Mouse (Mus musculus) hindbrain, embryonic 12.5 days (tissue): ENCODE results near the gene Golga4. TPM values are rescaled to one million over a fixed set of nuclear protein-coding genes. Genes with fewer than 3 reads are reported as not detected.
A peak's percentile ranks its signal among the peaks of the same experiment; 100 is the strongest.

Experiments
- ATAC-seq: fragments of 200-750 bp; cut with Nextera tagmentation; 2 replicates; pipeline ENCODE4 v1.8.0; 2017; ENCODE audit warnings: moderate TSS enrichment; ENCODE audit not compliant: low FRiP score
- H3K27ac ChIP-seq: fragments of 300-500 bp; sonication (generic); 2 replicates; pipeline ENCODE4 v1.5.1; 2016; ENCODE audit warnings: mild to moderate bottlenecking
- H3K27me3 ChIP-seq: fragments of 300-500 bp; sonication (generic); 2 replicates; pipeline ENCODE4 v1.6.1; 2016; ENCODE audit warnings: mild to moderate bottlenecking
- H3K36me3 ChIP-seq: fragments of 300-500 bp; sonication (generic); 2 replicates; pipeline ENCODE4 v1.6.1; 2016; ENCODE audit warnings: mild to moderate bottlenecking
- H3K4me1 ChIP-seq: fragments of 300-500 bp; sonication (generic); 2 replicates; pipeline ENCODE4 v1.6.1; 2016
- H3K4me2 ChIP-seq: fragments of 300-500 bp; sonication (generic); replicated peaks from 2 replicates; pipeline ENCODE4 v1.6.1; 2016; ENCODE audit warnings: mild to moderate bottlenecking
- H3K4me3 ChIP-seq: fragments of 300-500 bp; sonication (generic); 2 replicates; pipeline ENCODE4 v1.5.1; 2016; ENCODE audit warnings: mild to moderate bottlenecking
- H3K9ac ChIP-seq: fragments of 300-500 bp; sonication (generic); 2 replicates; pipeline ENCODE4 v1.6.1; 2016; ENCODE audit warnings: mild to moderate bottlenecking, moderate library complexity
- H3K9me3 ChIP-seq: fragments of 300-500 bp; sonication (generic); replicated peaks from 2 replicates; pipeline ENCODE4 v1.6.1; 2016; ENCODE audit warnings: mild to moderate bottlenecking
- WGBS: fragments of 180-500 bp; shearing (Covaris S2); methylation state at CpG from one replicate; pipeline ENCODE4 v1.1.7; 2016; 5-methylcytosine and 5-hydroxymethylcytosine counted together
- polyA plus RNA-seq: library from polyadenylated mRNA; unstranded; fragments of >200 nt; fragmentation: Nextera tagmentation; extraction: Ambion mirVana; gene quantifications from 2 replicates; pipeline ENCODE4 v1.2.1, GENCODE M21; 2016

The Golga4 gene
- polyA plus RNA-seq, 1 experiment from 2014 or later, result 67.5 TPM

- Histone ChIP-seq H3K9me3 (no peaks in the 10 kb centered on the region), H3K9ac (no peak overlapping the region), H3K27ac (no peak overlapping the region), H3K4me3 (no peak overlapping the region), H3K4me2 (no peak overlapping the region), H3K36me3 (no peaks in the 10 kb centered on the region), H3K27me3 (peaks cover 31% of the 10 kb centered on the region), H3K4me1 (peaks cover 13% of the 10 kb centered on the region)
- 93% methylated on average over 8 of the region's 8 CpGs for WGBS
- no peak for ATAC-seq
These were observed 13.0 kb upstream of the Golga4 start for GRCm38 (mm10) chr9:118492932-118493698.

GRCm38 (mm10) chr9:118494106-118494505 lies 12.0 kb upstream of the Golga4 start:
- H3K9ac ChIP-seq, result no peak overlapping the region
- H3K4me2 ChIP-seq, result no peak overlapping the region
- no peaks in the 10 kb centered on the region for H3K36me3 ChIP-seq
- ATAC-seq, result no peak
- peaks cover 21% of the 10 kb centered on the region for H3K27me3 ChIP-seq
- peaks cover 3% of the 10 kb centered on the region; the same call in 1 of the 2 replicates for H3K4me1 ChIP-seq
- no peak overlapping the region for H3K4me3 ChIP-seq
- H3K9me3 ChIP-seq, result no peaks in the 10 kb centered on the region
- H3K27ac ChIP-seq, result no peak overlapping the region
- 89% methylated on average over 5 of the region's 5 CpGs for WGBS

GRCm38 (mm10) chr9:118495933-118496332 lies 10.1 kb upstream of the Golga4 start:
- peaks cover 8% of the 10 kb centered on the region; the same call in 1 of the 2 replicates for H3K27me3 ChIP-seq
- H3K27ac ChIP-seq, result no peak overlapping the region
- 93% methylated on average over 3 of the region's 3 CpGs for WGBS
- no peak for ATAC-seq
- H3K9me3 ChIP-seq, result no peaks in the 10 kb centered on the region
- H3K36me3 ChIP-seq, result no peaks in the 10 kb centered on the region
- H3K4me3 ChIP-seq, result no peak overlapping the region
- no peak overlapping the region for H3K4me2 ChIP-seq
- H3K4me1 ChIP-seq, result no peaks in the 10 kb centered on the region
- no peak overlapping the region for H3K9ac ChIP-seq

- Histone ChIP-seq H3K4me1 (no peaks in the 10 kb centered on the region), H3K9ac (no peak overlapping the region), H3K4me2 (no peak overlapping the region), H3K36me3 (no peaks in the 10 kb centered on the region), H3K4me3 (no peak overlapping the region), H3K9me3 (no peaks in the 10 kb centered on the region), H3K27ac (no peak overlapping the region), H3K27me3 (peaks cover 1% of the 10 kb centered on the region; the same call in 1 of the 2 replicates)
- no peak for ATAC-seq
- 82% methylated on average over 3 of the region's 3 CpGs for WGBS
These were observed 9.1 kb upstream of the Golga4 start for GRCm38 (mm10) chr9:118496952-118497351.

- ATAC-seq, result no peak
These were observed 8.0 kb upstream of the Golga4 start for GRCm38 (mm10) chr9:118498061-118498460.

GRCm38 (mm10) chr9:118500963-118501362 lies 5.1 kb upstream of the Golga4 start:
- Histone ChIP-seq H3K4me3 (no peak overlapping the region), H3K9ac (no peak overlapping the region), H3K9me3 (no peaks in the 10 kb centered on the region), H3K36me3 (no peaks in the 10 kb centered on the region), H3K27ac (no peak overlapping the region), H3K4me2 (no peak overlapping the region), H3K27me3 (no peaks in the 10 kb centered on the region), H3K4me1 (no peaks in the 10 kb centered on the region)
- 78% methylated on average over 6 of the region's 6 CpGs for whole genome bisulfite sequencing
- ATAC-seq, result no peak

More at GRCm38 (mm10) chr9:118498061-118498460, 8.0 kb upstream of the Golga4 start:
- H3K27me3 ChIP-seq, result no peaks in the 10 kb centered on the region
- H3K4me3 ChIP-seq, result no peak overlapping the region
- H3K9ac ChIP-seq, result no peak overlapping the region
- H3K36me3 ChIP-seq, result no peaks in the 10 kb centered on the region
- H3K9me3 ChIP-seq, result no peaks in the 10 kb centered on the region
- 75% methylated on average over 7 of the region's 7 CpGs for WGBS
- no peaks in the 10 kb centered on the region for H3K4me1 ChIP-seq
- H3K4me2 ChIP-seq, result no peak overlapping the region
- H3K27ac ChIP-seq, result no peak overlapping the region

- no peak for ATAC-seq
- H3K4me1 ChIP-seq, result peaks cover 23% of the 10 kb centered on the region
- no peaks in the 10 kb centered on the region for H3K27me3 ChIP-seq
- no peaks in the 10 kb centered on the region for H3K36me3 ChIP-seq
- H3K9me3 ChIP-seq, result no peaks in the 10 kb centered on the region
- H3K4me3 ChIP-seq, result no peak overlapping the region
- no peak overlapping the region for H3K9ac ChIP-seq
- 84% methylated on average over 3 of the region's 3 CpGs for WGBS
- no peak overlapping the region for H3K27ac ChIP-seq
- H3K4me2 ChIP-seq, result no peak overlapping the region
These were observed 1.4 kb upstream of the Golga4 start for GRCm38 (mm10) chr9:118504656-118505055.

- Histone ChIP-seq H3K4me3 (peak overlapping the region; percentile 90), H3K9ac (peak overlapping the region; percentile 93), H3K4me2 (peak overlapping the region; percentile 99), H3K27me3 (no peaks in the 10 kb centered on the region), H3K27ac (peak overlapping the region; percentile 57), H3K9me3 (no peaks in the 10 kb centered on the region), H3K4me1 (peaks cover 35% of the 10 kb centered on the region), H3K36me3 (no peaks in the 10 kb centered on the region)
- peak; percentile 77 for ATAC-seq
- under 1% methylated on average over 56 of the region's 57 CpGs for WGBS
These were observed 551 bp downstream of the Golga4 start for GRCm38 (mm10) chr9:118506404-118507231.

- no peaks in the 10 kb centered on the region for H3K9me3 ChIP-seq
- H3K9ac ChIP-seq, result peak overlapping the region; percentile 93
- no peak for ATAC-seq
- H3K36me3 ChIP-seq, result no peaks in the 10 kb centered on the region
- H3K4me3 ChIP-seq, result peak overlapping the region; percentile 90; the same call in 1 of the 2 replicates
- peaks cover 35% of the 10 kb centered on the region for H3K4me1 ChIP-seq
- WGBS, result 72% methylated on average over 6 of the region's 6 CpGs
- peak overlapping the region; percentile 99 for H3K4me2 ChIP-seq
- H3K27ac ChIP-seq, result no peak overlapping the region
- no peaks in the 10 kb centered on the region for H3K27me3 ChIP-seq
These were observed 1.5 kb downstream of the Golga4 start for GRCm38 (mm10) chr9:118507552-118507951.

- no peak overlapping the region for H3K4me2 ChIP-seq
- H3K4me1 ChIP-seq, result peaks cover 35% of the 10 kb centered on the region
- H3K9me3 ChIP-seq, result no peaks in the 10 kb centered on the region
- H3K27me3 ChIP-seq, result no peaks in the 10 kb centered on the region
- WGBS, result 92% methylated on average over 7 of the region's 7 CpGs
- H3K9ac ChIP-seq, result no peak overlapping the region
- H3K4me3 ChIP-seq, result no peak overlapping the region
- no peak for ATAC-seq
- H3K36me3 ChIP-seq, result no peaks in the 10 kb centered on the region
- no peak overlapping the region for H3K27ac ChIP-seq
These were observed 2.5 kb downstream of the Golga4 start for GRCm38 (mm10) chr9:118508601-118509000.

- ATAC-seq, result no peak
- H3K4me1 ChIP-seq, result peaks cover 35% of the 10 kb centered on the region
- no peak overlapping the region for H3K4me3 ChIP-seq
- no peak overlapping the region for H3K27ac ChIP-seq
- H3K36me3 ChIP-seq, result peaks cover 12% of the 10 kb centered on the region
- H3K27me3 ChIP-seq, result no peaks in the 10 kb centered on the region
- no peaks in the 10 kb centered on the region for H3K9me3 ChIP-seq
- no peak overlapping the region for H3K9ac ChIP-seq
- no peak overlapping the region for H3K4me2 ChIP-seq
- 78% methylated on average over 15 of the region's 15 CpGs for WGBS
These were observed 5.0 kb downstream of the Golga4 start for GRCm38 (mm10) chr9:118510941-118511690.

- H3K36me3 ChIP-seq, result peaks cover 14% of the 10 kb centered on the region
- no peak for ATAC-seq
- 81% methylated on average over 3 of the region's 3 CpGs for WGBS
- H3K9ac ChIP-seq, result no peak overlapping the region
- H3K4me3 ChIP-seq, result no peak overlapping the region
- H3K4me2 ChIP-seq, result no peak overlapping the region
- H3K4me1 ChIP-seq, result peaks cover 24% of the 10 kb centered on the region
- H3K27me3 ChIP-seq, result no peaks in the 10 kb centered on the region
- H3K9me3 ChIP-seq, result no peaks in the 10 kb centered on the region
- no peak overlapping the region for H3K27ac ChIP-seq
These were observed 6.7 kb downstream of the Golga4 start for GRCm38 (mm10) chr9:118512681-118513233.
